Mouse (Mus musculus): ENCODE data around the gene Nelfb.
A peak's percentile ranks its signal among the peaks of the same experiment; 100 is the strongest.
"Not testable (repeated sequence)": the region's sequence is repeated elsewhere in the genome, so short reads cannot be mapped to it uniquely, and the experiment has no call there.

Gene Nelfb

DNA sequence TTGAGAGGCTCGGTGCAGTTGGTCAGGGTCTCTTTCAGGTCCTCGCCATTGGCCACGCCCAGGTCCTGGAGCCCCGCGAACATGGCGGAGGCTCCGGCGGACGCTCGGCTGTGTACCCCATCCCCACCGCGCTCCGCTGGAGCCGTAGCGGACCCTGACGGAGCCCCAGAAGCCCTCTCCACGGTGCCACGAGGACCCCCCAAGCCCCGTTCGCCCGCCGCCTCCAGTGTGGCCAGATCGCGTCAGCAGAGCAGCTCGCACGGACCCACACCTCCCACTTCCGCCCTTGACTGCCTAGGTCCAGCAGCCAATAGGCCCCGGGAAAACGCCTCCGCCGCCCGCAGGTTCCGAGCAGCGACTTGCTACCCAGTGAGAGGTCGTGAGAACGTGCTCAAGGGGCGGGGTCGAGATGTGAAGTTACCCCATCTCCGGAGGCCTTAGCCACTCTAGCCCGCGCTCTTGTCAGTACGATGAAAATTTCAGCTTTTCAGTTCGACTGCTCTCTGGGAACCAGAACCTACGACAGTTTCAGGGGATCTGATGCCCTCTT is at the start of gene Nelfb:
Nelfb (minus strand) TSS at position 369 of the 550 bp plus-strand sequence.
- DNase-seq (ENCODE audit: low spot score) = peak; percentile 92

DNA sequence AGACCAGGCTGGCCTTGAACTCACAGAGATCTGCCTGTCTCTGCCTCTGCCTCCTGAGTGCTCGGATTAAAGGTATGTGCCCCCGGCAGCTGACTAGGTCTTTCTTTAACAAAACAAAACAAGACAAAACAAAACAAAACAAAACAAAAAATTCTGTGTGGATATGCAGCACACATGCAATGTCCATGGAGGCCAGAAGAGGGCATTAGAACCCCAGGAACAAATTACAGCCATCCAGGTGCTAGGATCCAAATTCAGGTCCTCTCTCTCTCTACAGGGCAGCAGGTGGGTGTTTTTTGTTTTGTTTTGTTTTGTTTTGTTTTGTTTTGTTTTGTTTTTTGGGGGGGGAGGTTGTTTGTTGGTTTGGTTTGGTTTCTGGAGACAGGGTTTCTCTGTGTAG is 47.6 kb upstream of the Nelfb start:
- no peak for DNase-seq (ENCODE audit: low spot score)

DNA sequence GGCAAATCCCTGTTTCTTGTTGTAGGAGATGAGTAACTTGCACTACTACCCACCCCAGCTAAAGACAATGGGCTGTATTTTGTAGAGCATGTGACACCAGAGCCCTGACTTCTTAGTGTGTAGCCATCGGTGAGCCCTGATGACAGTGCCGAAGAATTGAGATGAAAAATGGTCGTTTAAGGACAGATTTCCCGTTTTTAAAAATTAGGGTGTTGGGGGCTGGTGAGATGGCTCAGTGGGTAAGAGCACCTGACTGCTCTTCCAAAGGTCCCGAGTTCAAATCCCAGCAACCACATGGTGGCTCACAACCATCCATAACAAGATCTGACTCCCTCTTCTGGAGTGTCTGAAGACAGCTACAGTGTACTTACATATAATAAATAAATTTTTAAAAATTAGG is 46.0 kb upstream of the Nelfb start:
- DNase-seq (ENCODE audit: low spot score) = not testable (repeated sequence)

DNA sequence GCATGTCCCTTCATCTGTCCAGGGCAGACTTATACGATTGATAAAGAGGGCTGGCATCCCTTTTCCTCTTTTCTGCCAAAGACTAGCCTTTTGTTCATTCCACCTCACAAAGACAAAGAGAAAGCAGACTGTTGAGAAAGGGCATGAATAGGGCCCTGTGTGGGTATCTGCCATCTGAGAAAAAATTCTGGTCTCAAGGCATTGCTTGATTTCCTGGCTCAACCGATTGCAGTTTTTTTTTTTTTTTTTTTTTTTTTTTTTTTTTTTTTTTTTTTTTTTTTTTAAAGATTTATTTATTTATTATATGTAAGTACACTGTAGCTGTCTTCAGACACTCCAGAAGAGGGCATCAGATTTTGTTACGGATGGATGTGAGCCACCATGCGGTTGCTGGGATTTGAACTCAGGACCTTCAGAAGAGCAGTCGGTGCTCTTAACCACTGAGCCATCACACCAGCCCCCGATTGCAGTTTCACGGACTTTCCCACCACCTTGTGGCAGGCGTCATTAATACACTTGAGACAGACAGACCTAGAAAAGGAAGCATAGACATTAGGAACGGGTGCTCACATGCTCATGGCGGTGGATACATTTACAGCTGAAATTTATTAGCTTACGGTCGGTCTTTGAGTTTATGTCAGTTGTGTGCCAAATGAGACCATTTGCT is 45.3 kb upstream of the Nelfb start:
- DNase-seq (ENCODE audit: low spot score) = not testable (repeated sequence)

DNA sequence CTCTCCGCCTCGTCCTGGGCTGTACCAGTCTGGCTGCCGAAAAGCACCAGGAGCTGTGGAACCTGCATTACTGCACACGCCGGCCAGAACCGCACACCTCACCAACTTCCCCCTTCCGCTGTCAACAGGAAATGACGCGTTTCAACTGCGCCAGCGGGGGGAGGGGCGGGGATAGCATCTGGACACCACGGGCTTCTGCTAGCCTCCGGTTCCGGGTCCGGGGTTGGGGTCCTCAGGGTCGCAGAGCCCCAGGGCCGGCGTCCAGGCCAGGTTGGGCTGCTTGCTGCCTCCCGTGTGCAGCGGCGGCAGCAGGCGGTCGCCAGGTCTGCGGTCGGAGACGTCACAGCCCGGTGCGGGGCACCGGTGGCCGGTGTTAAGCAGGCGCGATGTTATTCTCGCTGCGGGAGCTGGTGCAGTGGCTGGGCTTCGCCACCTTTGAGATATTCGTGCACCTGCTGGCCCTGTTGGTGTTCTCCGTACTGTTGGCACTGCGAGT is 44.0 kb upstream of the Nelfb start, which contains the start of gene Tmem203:
Tmem203 (plus strand) TSS at position 156 of the 496 bp plus-strand sequence.
- peak; percentile 89 for DNase-seq (ENCODE audit: low spot score)

DNA sequence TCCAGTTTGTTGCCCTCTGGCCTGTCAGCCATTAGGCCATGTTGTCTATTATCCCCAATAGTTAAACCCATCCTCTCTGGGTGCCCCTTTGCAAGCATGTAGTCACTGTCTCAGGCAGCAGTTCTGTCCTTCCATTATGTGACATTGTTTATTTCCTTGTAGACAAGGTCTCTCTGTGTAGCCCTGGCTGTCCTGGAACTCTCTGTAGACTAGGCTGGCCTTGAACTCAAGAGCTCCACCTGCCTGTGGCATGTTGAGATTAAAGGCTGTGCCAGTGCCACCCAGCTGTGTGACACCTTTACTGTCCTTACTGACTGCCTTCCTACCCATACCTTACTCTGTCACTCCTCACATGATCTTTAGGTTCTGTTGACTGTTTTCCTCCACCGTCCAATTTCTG is 41.0 kb upstream of the Nelfb start:
- DNase-seq (ENCODE audit: low spot score) = no peak

DNA sequence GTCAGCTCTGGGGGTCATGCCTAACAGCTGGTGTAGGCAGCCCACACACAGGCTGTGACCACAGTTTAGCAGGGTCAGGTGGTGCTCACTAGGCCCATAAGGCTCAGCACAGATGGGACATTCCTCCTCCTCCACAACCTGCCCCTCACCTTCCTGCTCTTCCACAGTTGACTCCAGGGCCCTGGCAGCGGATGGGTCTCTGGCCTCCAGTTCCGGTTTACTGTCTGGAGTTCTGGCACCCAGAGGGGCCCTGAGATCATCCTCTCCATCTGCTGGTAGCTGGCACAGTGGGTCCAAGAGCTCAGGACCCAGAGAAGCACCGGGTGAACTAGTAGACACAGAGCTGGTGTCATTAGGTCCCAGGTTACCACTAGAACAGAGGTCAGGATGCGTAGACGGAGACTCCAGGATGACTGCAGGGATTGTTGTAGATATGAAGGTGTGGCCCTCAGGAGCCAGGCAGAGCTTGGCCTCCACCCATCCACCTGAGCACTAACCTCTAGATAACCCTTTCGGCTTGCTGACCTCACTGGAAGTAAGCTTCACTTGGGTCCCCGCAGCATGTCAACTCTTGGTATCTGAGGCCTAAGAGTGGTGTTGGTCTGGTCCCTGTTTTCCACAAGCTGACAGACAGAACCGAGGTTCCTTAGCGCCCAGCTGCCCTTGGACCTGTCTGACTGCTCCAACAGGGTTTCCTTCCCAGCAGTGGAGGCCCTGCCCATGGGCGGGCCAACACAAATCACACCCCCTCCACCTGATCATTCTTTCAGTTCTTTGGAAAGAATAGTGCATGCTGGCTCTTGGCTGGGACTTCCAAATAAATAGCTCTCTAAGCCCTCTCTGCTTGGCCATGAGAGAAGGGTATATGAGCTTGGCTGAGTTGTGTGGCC is 35.1 kb upstream of the Nelfb start, which contains the start of gene AL732309.1:
AL732309.1 (minus strand) TSS at position 681 of the 890 bp plus-strand sequence.
- DNase-seq (ENCODE audit: low spot score) = no peak

DNA sequence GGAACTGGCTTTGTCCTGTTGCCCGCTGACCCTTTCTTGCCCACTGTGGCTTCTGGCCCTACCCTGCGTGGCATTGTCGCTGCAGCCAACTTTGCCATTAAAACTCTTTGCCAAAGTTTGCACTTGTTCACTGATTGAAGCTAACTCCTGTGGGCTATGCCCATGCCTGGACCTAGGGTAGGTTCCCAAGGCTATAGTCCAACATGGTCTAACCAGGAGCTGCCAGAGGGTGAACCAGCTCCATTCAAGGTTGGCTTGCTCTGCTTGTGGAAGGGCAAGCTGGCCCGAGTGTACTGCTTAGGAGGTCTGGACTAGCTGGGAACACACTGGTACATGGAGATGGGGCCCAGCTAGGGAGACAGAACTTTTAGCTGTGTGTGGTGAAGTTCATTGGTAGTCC is 32.9 kb upstream of the Nelfb start:
- no peak for DNase-seq (ENCODE audit: low spot score)

DNA sequence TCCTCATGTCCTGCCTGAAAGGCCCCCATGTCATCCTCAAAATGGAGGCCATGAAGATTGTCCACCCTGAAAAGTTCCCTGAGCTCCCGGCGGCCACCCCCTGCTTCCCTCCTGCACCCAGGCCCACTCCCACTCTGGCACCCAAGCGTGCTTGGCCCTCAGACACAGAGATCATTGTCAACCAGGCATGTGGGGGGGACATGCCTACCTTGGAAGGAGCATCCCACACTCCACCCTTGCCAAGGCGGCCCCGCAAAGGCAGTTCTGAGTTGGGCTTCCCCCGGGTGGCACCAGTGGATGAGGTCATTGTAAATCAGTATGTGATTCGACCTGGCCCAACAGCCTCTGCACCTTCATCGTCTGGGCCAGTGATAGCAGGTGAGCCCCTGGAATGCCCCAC is 32.1 kb upstream of the Nelfb start:
- DNase-seq (ENCODE audit: low spot score) = peak; percentile 60

DNA sequence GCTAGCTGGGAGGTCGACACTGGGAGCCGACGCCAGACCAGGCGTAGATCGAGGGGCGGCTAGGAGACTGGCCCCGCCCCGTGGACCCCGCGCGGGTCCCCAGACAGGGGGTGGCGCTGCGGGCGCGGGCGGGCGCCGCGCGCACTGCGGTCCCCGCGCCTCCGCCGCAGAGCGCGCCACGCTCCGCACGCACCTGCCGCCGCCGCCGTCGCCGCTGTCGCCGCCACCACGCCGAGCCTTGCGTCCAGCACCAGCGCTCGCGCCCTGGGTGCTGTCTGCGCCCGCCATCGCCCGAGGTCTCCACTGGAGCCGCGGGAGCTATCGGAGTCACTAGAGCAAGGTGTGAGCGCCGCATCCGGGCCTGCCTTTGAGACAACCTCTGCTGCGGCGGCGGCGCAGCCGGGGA is 30.8 kb upstream of the Nelfb start, which contains the start of the genes Rnf208 and Cysrt1:
Rnf208 (plus strand) TSS at position 155 of the 406 bp plus-strand sequence.
Cysrt1 (minus strand) TSS at position 352 of the 406 bp plus-strand sequence.
- no peak for DNase-seq (ENCODE audit: low spot score)

DNA sequence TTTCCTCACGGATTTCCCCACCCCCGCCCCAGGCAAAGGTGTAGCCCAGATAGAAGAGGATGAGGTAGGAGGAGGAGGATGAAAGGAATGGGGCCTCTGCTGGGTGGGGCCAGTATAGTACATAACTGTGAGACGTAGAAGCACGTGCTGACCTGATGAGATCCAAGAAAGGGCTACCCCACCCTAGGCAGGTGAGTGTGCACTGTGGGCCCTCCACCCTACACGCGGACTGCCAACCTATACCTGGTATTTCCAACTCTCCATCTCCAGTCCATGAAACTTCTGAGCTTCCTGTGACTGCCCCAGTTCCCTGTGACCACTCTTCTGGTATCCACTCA is 30.1 kb upstream of the Nelfb start:
- DNase-seq (ENCODE audit: low spot score) = no peak

DNA sequence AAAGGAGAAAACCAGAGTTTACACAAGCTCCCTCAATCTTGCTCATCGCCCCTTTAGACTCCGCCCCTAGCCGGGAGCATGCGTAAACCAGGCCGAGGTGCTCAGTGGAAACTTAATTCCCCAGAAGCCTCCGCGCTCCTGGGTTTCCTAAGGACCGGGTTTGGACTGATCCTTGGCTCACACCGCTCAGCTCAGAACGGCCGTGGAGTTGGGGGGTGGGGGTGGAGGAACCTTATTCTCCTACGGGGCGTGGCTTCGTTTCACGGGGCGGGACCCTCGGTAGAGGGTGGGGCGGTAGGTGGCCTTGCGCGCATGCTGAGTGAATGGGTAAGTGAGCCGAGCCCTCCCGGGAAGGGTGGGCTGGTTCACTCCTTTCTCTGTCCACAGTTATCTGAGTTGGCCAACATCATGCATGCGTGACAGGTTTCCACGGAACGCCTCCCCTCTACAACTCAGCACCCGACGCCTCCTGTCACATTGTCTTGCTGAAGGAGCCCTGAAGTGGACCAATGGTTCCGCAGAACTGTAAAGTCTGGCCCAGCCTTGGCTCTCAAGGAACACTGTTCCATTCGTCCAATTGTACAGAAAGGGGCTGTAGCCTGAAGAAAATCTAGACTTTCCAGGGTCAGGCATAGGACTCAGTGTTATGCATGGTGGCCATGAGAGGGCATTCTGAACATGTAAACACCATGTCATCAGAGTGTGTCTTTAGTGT is 29.6 kb upstream of the Nelfb start:
- peak; percentile 76 for DNase-seq (ENCODE audit: low spot score)

DNA sequence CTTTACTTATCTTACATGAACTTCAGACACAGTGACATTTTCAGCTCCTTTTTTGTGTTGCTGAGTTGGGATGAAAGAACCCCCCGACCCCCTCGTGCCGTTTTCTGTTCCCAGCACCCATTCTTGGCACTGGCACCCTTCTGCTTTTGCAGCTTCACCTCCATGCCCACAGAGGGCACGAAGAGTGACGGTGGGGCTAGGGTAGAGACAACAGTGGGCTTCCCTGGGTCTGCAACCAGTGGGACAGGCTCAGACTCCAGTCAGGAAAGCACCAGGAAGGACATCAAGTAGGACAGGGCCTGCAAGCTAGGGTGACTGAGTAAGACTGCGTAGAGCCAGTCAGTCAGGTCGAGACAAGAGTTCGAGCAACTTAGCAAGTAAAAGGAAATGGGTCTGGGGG is 29.0 kb upstream of the Nelfb start:
- DNase-seq (ENCODE audit: low spot score) = no peak

DNA sequence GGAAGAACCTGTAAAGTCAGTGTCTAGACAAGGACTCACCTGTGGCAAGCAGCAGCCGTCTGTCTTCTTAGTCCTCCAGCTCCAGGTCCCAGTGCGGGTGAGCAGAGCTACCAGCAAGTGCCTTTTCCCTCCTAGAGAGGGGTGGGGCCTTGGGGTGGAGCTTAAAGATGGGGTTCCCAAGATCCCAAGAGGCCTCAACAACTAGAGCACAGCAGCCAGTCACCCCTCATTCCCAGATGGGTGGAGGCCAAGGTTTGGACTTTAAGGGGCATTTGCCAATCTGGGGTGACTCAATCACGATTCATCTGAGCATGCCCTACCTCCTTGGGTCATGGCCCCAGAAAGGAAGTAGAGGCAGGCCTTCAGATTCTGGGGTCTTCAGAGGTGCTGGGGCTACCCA is 28.5 kb upstream of the Nelfb start:
- DNase-seq (ENCODE audit: low spot score) = no peak

DNA sequence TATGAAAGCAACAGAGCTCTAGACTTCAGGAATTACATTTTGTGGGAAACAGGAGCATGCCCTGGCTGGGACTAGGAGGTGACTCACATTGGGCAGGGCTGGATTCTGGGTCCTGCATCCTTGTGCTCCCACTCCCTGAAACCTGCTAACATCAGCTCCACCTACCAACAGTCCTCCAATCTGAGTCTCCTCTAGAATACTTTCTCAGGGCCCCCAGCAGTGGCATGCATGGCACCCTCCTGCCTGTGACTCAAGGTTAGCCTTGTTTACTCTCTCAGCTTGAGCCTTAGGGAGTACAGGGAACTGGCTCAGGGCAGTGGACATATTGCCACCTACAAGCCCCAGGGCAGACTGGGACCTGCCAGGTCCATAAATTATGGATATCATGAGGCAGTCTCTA is 26.8 kb upstream of the Nelfb start:
- no peak for DNase-seq (ENCODE audit: low spot score)

DNA sequence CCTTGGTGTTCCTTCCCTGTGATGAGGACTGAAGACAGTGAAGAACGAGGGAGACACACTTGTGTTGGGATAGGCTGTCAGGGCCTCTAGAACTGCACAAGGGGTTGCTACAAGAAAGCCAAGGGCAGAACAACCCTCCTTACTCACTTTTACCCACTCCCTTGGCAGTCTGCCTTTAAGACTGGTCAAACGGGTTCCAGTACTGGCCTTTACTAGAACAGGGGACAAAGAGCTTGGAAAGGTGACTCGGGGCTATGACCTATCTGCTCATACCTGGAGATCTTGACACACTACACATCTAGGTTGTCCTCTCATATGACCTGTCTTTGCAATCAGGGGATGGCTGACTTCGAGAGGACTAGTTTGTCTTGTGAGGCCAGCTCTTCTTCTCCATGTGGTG is 26.2 kb upstream of the Nelfb start:
- no peak for DNase-seq (ENCODE audit: low spot score)

DNA sequence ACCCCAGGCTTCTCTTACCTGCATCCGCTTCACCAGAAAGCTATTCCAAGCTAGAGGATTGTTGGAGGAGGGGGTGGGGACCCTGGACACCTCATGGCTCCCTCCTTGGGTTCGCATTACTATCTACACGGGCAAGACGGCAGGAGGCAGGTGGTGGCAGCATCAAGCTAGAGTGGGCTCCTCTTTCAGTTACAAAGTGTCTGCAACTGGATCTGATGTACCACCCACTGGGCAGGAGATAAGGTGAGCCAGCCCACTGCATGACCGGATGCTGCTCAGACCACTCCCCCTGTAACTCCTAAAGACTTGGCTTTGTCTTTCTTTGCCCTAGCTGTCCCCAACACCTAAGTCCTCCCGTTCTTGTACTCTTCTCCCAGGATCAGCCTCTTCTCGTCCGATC is 25.3 kb upstream of the Nelfb start, which contains the start of gene Rnf224:
Rnf224 (minus strand) TSS at position 174 of the 400 bp plus-strand sequence.
- DNase-seq (ENCODE audit: low spot score) = no peak

DNA sequence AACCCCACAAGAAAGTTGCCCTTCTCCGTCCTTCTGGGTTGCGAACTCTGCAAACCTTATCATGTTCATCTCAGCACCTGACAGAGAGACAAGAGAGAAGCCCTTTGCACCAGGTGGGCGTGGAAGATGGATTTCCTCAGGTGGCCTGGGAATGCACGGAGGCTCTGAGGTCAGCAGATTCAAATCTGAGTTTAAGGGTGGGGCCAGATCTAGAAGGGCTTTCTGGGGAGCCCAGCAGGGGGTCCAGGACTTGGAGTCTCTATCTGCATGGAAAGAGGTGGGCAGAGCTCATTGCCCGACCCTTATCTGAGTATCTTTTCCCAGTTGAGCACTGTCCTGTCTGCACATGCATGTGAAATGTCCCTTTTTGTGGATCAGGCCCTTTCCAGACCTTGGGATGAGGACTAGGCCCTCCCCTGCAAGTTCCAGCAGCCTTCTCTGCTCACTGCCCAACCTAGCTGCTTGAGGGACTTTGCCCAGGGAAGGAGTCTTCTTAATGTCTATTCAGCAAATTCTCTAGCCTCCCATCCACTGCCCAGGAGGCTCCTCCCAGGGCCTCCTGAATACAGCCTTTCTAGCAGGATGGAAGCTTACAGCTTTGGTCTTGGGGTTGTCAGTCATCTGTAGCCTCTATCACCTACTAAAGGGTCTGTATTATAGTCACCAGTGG is 23.4 kb upstream of the Nelfb start:
- DNase-seq (ENCODE audit: low spot score) = no peak

DNA sequence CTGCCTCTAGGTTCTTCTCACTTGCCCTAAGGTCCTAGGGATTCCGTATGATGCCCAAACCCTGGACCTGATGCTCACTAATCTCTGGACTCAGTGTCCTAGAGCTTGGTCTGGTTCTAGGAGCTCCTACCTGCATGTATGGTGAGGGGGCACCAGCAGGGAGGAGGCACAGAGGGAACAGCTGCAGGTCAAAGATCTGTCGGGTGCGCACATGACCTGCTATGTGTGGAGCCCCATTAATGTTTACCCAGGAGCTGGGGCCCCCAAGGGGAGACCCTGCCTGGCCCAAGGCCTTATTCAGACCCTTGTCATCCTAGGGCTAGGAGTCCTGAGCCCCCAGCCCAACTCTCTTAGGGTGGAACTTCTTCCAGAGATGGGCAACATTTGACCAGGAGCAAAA is 22.8 kb upstream of the Nelfb start, which contains the start of gene Slc34a3:
Slc34a3 (minus strand) TSS at position 315 of the 400 bp plus-strand sequence.
- DNase-seq (ENCODE audit: low spot score) = no peak

DNA sequence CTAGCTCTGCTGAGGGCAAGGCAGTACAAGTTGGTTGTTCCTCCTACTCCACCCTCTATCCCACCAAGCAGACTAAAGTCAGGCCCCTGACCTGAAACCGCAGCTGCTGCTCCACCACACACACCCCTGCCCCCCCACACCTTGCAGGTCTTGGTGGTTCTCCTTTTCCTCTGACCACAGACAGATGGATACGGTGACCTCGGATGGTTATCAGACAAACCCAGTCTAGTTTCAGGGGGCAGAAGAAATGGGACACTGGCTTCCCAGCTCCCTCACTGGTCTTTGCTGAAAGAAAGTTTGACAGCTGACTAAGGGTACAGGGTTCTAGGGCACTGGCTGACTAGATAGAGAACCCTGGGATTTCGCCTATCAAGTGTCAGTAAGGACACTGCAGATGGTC is 22.1 kb upstream of the Nelfb start:
- no peak for DNase-seq (ENCODE audit: low spot score)

DNA sequence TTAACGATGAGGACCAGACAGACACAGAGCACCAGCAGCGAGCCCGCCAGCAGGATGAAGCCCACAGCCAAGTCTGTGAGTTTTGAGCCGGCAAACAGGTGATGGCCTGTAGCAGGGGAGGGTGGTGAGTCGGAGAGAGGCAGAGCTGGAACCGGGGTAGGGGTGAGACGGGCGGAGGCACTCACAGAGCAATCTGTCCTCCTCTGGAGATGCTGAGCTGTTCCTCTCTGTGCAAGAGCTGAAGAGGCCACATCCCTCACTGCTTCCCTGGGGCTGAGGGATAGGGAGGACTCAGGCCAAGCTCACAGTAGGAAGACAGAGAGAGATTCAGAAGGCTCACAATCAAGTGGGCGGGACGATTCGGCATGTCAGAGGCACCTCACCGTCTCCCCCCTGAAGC is 19.7 kb upstream of the Nelfb start:
- DNase-seq (ENCODE audit: low spot score) = no peak

Measured in testis, postnatal 14 days (tissue).